Mouse (Mus musculus) hindbrain, embryonic 16.5 days (tissue): Measurements from ENCODE around the gene Tnk2. TPM values are rescaled to one million over a fixed set of nuclear protein-coding genes. Genes with fewer than 3 reads are reported as not detected.

Experiments used
- ATAC-seq: fragments of 200-750 bp; cut with Nextera tagmentation; 2 replicates; pipeline ENCODE4 v1.8.0; 2017; ENCODE audit warnings: moderate TSS enrichment, moderate library complexity
- H3K27ac ChIP-seq: fragments of 300-500 bp; sonication (generic); 2 replicates; pipeline ENCODE4 v1.5.1; 2014; ENCODE audit warnings: low read depth, mild to moderate bottlenecking, control low read depth, low read length, moderate library complexity
- H3K27me3 ChIP-seq: fragments of 300-500 bp; sonication (generic); replicated peaks from 2 replicates; pipeline ENCODE4 v1.6.1; 2014; ENCODE audit warnings: low read length; ENCODE audit not compliant: control insufficient read depth, insufficient read depth
- H3K36me3 ChIP-seq: fragments of 300-500 bp; sonication (generic); 2 replicates; pipeline ENCODE4 v1.6.1; 2014; ENCODE audit warnings: mild to moderate bottlenecking, low read length, moderate library complexity, mixed read lengths; ENCODE audit not compliant: control insufficient read depth, insufficient read depth
- H3K4me1 ChIP-seq: fragments of 300-500 bp; sonication (generic); 2 replicates; pipeline ENCODE4 v1.6.1; 2014; ENCODE audit warnings: low read depth, low read length; ENCODE audit not compliant: control insufficient read depth, insufficient read depth
- H3K4me2 ChIP-seq: fragments of 300-500 bp; sonication (generic); 2 replicates; pipeline ENCODE4 v1.6.1; 2014; ENCODE audit warnings: mild to moderate bottlenecking, low read length, control low read depth, moderate library complexity
- H3K4me3 ChIP-seq: fragments of 300-500 bp; sonication (generic); 2 replicates; pipeline ENCODE4 v1.5.1; 2014; ENCODE audit warnings: mild to moderate bottlenecking, low read length, control low read depth, moderate library complexity
- H3K9ac ChIP-seq: fragments of 300-500 bp; sonication (generic); 2 replicates; pipeline ENCODE4 v1.6.1; 2014; ENCODE audit warnings: low read depth, mild to moderate bottlenecking, control low read depth, low read length, moderate library complexity
- H3K9me3 ChIP-seq: fragments of 300-500 bp; sonication (generic); 2 replicates; pipeline ENCODE4 v1.6.1; 2014; ENCODE audit warnings: mild to moderate bottlenecking, low read length, moderate library complexity; ENCODE audit not compliant: control insufficient read depth
- WGBS: fragments of 180-500 bp; shearing (Covaris S2); extraction: QIAGEN DNeasy Blood & Tissue Kit; methylation state at CpG from one replicate; pipeline ENCODE4 v1.1.7; 2014; 5-methylcytosine and 5-hydroxymethylcytosine counted together
- polyA plus RNA-seq: library from polyadenylated mRNA; unstranded; fragments of >200 nt; fragmentation: Nextera tagmentation; extraction: Ambion mirVana; gene quantifications from 2 replicates; pipeline ENCODE4 v1.2.1, GENCODE M21; 2015

Gene Tnk2
- 19.3 and 22.6 TPM in 2 replicates for polyA plus RNA-seq

DNA sequence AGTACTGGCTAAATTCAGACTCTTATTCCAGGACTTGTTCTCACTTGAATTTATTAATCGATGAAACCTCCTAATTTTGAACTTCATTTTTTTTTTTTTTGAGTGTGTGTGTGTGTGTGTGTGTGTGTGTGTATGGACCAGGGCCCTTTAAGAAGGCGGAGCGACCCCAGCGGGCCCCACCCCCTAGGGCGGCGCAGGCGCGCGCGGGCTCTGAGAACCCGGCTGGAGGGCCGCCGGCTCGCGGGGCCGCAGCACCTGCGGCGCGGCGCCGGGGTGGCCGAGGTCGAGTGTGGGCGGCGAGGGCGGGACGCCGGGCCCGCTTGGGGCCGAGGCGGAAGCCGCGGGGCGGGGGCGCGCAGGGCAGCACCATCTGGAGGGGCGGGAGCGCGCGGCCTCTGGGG is at the start of gene Tnk2:
Tnk2 (plus strand) TSS at position 214 of the 401 bp plus-strand sequence.
- Histone ChIP-seq H3K4me2 (peak within 1 kb of the TSS; percentile 82), H3K9me3 (no peaks in the 10 kb centered on the region), H3K27ac (peak within 1 kb of the TSS; percentile 92), H3K4me3 (peak within 1 kb of the TSS; percentile 96), H3K9ac (peak within 1 kb of the TSS; percentile 93), H3K4me1 (peaks cover 21% of the 10 kb centered on the region), H3K27me3 (no peaks in the 10 kb centered on the region), H3K36me3 (no peaks in the 10 kb centered on the region)
- peak; percentile 85 for ATAC-seq
- WGBS, result 1% methylated on average over 35 of the region's 40 CpGs

DNA sequence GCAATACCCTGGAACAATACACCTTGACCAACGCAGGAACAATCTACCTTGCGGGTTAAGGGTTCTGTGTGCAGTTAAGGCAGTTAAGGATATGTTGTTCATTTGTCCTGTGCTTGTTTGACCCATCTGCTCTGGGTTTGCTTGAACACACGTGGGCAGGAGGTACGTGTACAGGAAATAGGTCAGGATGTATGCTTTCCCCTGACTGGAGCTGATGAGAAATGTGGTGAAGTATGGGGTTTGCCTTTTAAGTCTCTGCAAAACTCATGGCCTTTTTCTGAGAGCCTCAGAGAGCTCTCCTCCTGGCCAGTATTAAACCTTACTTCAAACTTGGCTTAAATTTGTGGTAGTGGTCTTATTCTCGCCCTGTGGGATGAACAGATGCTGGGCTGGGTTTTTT is 49.8 kb upstream of the Tnk2 start:
- no peak overlapping the region for H3K4me2 ChIP-seq
- H3K4me3 ChIP-seq, result no peak overlapping the region
- H3K27me3 ChIP-seq, result no peaks in the 10 kb centered on the region; the same call in 1 of the 2 replicates
- 81% methylated on average over 5 of the region's 5 CpGs for WGBS
- no peaks in the 10 kb centered on the region for H3K9me3 ChIP-seq
- no peaks in the 10 kb centered on the region for H3K4me1 ChIP-seq
- H3K36me3 ChIP-seq, result no peaks in the 10 kb centered on the region
- H3K27ac ChIP-seq, result no peak overlapping the region
- no peak overlapping the region for H3K9ac ChIP-seq
- no peak for ATAC-seq

DNA sequence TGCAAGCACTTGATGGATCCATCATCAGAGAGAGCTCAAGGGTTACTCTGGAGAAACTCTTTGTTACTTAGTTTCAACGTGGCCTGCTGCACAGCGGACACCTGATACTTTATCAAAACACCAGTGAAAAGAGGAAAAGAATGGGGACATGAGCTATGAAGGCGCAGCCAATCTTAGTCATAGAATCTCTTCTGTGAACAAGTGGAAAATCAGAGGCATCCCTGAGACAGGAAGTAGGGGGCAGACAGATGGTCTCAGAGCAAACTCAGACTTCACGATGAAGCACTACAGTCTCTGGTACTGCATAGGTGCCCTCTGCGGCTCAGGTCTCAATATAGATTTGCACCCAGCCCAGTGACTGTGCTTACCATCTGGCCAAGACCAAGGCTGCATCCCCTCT is 49.0 kb upstream of the Tnk2 start:
- Histone ChIP-seq H3K4me2 (no peak overlapping the region), H3K27me3 (no peaks in the 10 kb centered on the region; the same call in 1 of the 2 replicates), H3K9me3 (no peaks in the 10 kb centered on the region), H3K9ac (no peak overlapping the region), H3K4me3 (no peak overlapping the region), H3K36me3 (no peaks in the 10 kb centered on the region), H3K27ac (no peak overlapping the region), H3K4me1 (no peaks in the 10 kb centered on the region)
- ATAC-seq, result no peak
- 87% methylated on average over 5 of the region's 5 CpGs for WGBS

DNA sequence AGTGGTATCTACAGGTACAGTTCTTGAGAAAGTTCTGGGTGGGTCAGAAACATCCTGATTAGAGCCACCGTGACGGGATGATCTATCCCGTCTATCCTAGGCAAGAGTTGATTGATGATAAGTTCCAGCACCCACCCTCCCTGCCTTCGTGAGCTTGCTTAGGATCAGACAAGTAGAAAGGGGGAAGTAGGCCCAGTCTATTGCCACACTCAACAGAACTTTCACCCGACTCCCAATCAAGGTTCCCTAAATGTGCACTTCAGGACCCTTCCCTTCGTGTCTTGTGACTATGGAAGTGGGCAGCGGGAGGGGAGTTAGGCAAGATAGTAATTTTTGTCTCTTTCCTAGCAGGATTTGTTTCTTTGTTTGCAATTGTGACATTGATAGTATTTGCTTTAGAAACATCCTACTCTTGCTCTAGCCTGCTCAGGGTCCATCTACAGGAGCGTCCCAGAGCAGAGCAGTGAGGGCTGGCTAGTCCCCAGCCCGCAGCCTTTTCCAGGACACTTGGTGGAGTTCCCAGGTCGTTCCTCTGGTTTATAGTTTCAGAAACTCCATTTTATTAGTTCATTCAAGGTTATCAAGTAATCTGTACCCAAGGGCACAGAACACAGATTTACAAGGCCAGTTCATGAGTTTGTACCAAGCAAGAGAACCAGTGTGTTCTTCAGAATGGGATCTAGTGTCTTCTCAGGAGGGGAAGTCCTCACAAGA is 48.4 kb upstream of the Tnk2 start:
- Histone ChIP-seq H3K9me3 (no peaks in the 10 kb centered on the region), H3K9ac (no peak overlapping the region), H3K36me3 (no peaks in the 10 kb centered on the region), H3K27me3 (no peaks in the 10 kb centered on the region), H3K4me2 (no peak overlapping the region), H3K27ac (no peak overlapping the region), H3K4me1 (no peaks in the 10 kb centered on the region), H3K4me3 (no peak overlapping the region)
- ATAC-seq, result no peak
- 87% methylated on average over 10 of the region's 10 CpGs for WGBS

DNA sequence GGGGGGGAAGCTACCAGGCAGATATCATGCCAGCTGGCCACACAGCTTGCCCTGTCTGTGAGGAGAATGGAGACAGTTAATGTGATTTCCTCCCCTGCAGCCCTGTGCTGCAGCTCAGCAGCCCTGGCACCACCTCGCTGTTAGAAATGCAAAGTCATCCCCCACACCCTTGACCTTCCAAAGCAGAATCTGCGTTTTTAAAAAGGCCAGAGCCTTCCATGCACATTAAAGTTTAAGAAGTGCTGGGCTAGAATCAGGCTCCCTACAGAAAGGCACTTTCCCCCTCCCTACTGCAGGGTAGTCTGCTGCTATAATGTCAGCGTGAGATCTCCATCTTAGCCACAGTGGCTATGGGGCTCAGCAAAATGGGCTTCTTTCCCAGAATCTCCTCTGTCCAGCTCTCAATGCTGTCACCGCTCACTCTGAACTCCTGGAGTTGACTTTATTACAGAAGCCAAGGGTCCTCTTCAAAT is 45.7 kb upstream of the Tnk2 start:
- H3K4me1 ChIP-seq, result no peaks in the 10 kb centered on the region
- peak; percentile 95 for ATAC-seq
- H3K4me3 ChIP-seq, result no peak overlapping the region
- no peaks in the 10 kb centered on the region for H3K36me3 ChIP-seq
- H3K27me3 ChIP-seq, result no peaks in the 10 kb centered on the region
- H3K4me2 ChIP-seq, result 0 out of 2 replicates have a peak overlapping the region, but pooled peaks have one; percentile 10
- H3K27ac ChIP-seq, result peak overlapping the region; percentile 57; the same call in 1 of the 2 replicates
- no peak overlapping the region for H3K9ac ChIP-seq
- 33% methylated on average over 4 of the region's 4 CpGs for WGBS
- H3K9me3 ChIP-seq, result no peaks in the 10 kb centered on the region

DNA sequence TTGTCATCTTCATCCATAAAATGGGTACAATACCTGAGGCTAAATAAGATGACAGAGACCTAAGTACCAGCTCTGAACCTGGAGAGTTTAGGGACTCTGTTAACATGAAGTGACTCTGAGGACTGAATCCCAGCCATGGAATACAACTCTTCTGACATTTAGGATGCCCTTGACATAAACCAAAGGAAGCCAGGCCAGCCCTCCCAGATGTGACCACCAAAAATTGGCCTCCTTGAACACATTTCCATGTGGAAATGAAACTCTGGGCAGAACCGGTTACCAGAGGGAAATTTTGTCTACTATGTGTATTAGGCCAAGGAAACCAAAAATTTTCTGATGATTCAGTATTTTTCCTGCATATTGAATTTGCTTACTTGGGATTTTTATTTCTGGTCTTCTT is 44.5 kb upstream of the Tnk2 start:
- no peak for ATAC-seq
- Histone ChIP-seq H3K36me3 (no peaks in the 10 kb centered on the region), H3K9me3 (no peaks in the 10 kb centered on the region), H3K4me1 (no peaks in the 10 kb centered on the region), H3K4me2 (no peak overlapping the region), H3K27me3 (no peaks in the 10 kb centered on the region), H3K4me3 (no peak overlapping the region), H3K9ac (no peak overlapping the region), H3K27ac (no peak overlapping the region)
- 86% methylated on average over 1 of the region's 1 CpGs for WGBS

DNA sequence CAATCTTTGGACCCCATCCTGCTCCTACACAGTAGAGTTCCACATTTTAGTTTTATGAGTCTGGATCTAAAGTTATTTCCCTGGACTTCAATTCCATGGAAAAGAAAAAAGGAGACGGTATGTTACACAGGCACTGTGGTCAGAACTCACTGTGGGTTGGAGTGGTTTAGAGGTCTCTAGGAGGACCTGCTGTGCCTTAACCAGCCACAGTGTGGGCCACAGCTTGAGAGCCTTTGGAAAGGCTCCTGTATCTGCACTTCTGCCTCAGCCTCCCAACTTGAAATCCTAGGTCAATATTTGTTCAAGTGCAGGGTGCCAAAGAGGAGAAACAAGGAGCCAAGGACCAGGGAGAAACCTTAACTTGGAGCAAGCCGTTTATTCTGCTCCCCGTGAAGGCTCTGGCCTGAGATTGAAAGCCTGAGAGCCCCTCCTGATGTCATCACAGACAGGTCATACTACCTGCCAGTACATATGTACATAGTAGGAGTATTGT is 41.4 kb upstream of the Tnk2 start:
- no peak overlapping the region for H3K27ac ChIP-seq
- ATAC-seq, result no peak
- 79% methylated on average over 3 of the region's 3 CpGs for WGBS

DNA sequence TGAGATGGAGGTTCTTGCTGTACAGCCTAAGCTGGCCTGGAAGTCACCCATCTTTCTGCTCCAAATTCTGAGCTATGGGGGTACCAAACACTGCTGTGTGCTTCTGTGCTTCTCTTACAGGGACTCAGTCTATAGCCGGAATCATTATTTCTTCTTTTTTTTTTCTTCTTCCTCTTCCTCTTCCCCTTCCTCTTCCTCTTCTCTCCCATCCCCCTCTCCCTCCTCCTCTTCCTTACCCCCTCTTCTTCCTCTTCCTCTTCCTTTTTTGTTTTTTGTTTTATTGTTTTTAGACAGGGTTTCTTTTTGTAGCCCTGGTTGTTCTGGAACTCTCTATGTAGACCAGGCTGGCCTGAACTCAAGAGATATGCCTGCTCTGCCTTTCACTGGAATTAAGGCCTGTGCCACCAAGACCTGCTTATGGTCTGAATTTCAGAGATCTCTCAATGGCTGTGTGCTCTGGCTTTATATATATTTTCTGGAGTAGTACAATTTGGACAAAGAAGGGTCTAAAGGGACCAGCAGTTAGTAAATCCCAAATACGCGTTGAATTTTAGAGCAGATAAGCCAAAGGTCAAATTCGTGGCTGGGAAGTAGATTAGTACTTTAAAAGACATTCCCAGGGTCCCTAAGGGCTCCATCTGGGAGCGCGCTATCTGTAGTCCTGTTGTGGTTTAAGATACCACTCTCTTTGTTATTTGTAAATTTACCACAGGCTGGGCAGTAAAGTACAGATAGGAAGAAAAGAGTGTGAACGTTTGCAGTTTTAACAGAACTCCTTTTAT is 35.9 kb upstream of the Tnk2 start:
- Histone ChIP-seq H3K9ac (no peak overlapping the region; the same call in 1 of the 2 replicates), H3K4me3 (no peak overlapping the region; the same call in 1 of the 2 replicates), H3K27ac (no peak overlapping the region; the same call in 1 of the 2 replicates), H3K9me3 (no peaks in the 10 kb centered on the region), H3K36me3 (no peaks in the 10 kb centered on the region), H3K27me3 (no peaks in the 10 kb centered on the region), H3K4me1 (peaks cover 8% of the 10 kb centered on the region), H3K4me2 (peak overlapping the region; percentile 70)
- WGBS, result 56% methylated on average over 7 of the region's 7 CpGs
- ATAC-seq, result no peak

More for the DNA sequence above, 41.4 kb upstream of the Tnk2 start:
- Histone ChIP-seq H3K27me3 (no peaks in the 10 kb centered on the region), H3K36me3 (no peaks in the 10 kb centered on the region), H3K9ac (no peak overlapping the region), H3K9me3 (no peaks in the 10 kb centered on the region), H3K4me2 (no peak overlapping the region), H3K4me1 (no peaks in the 10 kb centered on the region), H3K4me3 (no peak overlapping the region)

DNA sequence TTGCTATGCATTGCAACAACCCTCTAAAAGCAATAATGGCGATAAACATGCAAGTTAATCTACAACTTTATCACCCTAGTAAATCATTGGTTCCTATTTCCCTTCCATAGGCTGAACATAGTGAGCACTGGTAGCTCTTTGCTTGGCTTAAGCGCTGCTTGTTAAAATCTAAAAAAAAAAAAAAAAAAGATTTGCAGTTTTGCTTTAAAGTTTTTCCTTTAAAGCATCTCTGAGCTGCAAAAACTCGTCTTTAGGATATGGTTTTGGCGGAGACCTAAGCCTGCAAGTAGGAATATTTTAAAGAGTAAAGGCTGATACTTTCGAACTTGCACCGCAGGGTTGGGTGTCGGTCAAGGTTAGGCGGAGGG is 35.3 kb upstream of the Tnk2 start:
- ATAC-seq, result no peak
- Histone ChIP-seq H3K9me3 (no peaks in the 10 kb centered on the region), H3K9ac (peak overlapping the region; percentile 61), H3K4me2 (peak overlapping the region; percentile 70), H3K4me1 (peaks cover 8% of the 10 kb centered on the region), H3K27me3 (no peaks in the 10 kb centered on the region), H3K4me3 (peak overlapping the region; percentile 93), H3K27ac (peak overlapping the region; percentile 95), H3K36me3 (no peaks in the 10 kb centered on the region)
- 9% methylated on average over 8 of the region's 8 CpGs for WGBS
